Mouse (Mus musculus): Measurements from ENCODE around the gene Ube2h.

- no peak for TF ChIP-seq CTCF (IDR thresholded peaks at IDR 0.05; ENCODE audit: borderline replicate concordance, control insufficient read depth, extremely low read depth, insufficient read depth, low read length, poor library complexity)
- TF ChIP-seq POLR2A (IDR thresholded peaks at IDR 0.05; ENCODE audit: control insufficient read depth, extremely low read depth, insufficient read depth, low read length, poor library complexity): no peak
These were observed 26.0 kb downstream of the Ube2h start for GRCm38 (mm10) chr6:30278374-30278773.

Measured in thymus, adult 2 months (tissue).